Mouse (Mus musculus) myocyte (in vitro differentiated cells): ENCODE data around the gene 4930507D05Rik.

Experiments used
- CEBPB ChIP-seq: IDR thresholded peaks from 2 replicates; pipeline ENCODE4 v1.6.1; 2011; ENCODE audit warnings: mild to moderate bottlenecking, moderate library complexity; ENCODE audit not compliant: poor library complexity, insufficient read depth, severe bottlenecking
- E2F4 ChIP-seq: IDR thresholded peaks from one replicate; pipeline ENCODE4 v1.6.1; 2011; ENCODE audit warnings: mild to moderate bottlenecking, control low read depth, moderate library complexity; ENCODE audit not compliant: insufficient read depth
- MAX ChIP-seq: IDR thresholded peaks from one replicate; pipeline ENCODE4 v1.6.1; 2011; ENCODE audit warnings: low read depth, mild to moderate bottlenecking, control low read depth
- POLR2A ChIP-seq: IDR thresholded peaks from one replicate; pipeline ENCODE4 v1.6.1; 2011; ENCODE audit warnings: low read depth, mild to moderate bottlenecking, control low read depth, moderate library complexity; ENCODE audit not compliant: insufficient read length
- POLR2AphosphoS2 ChIP-seq: IDR thresholded peaks from one replicate; pipeline ENCODE4 v1.6.1; 2011; ENCODE audit warnings: low read depth, control low read depth; ENCODE audit not compliant: insufficient read length
- TCF12 ChIP-seq: IDR thresholded peaks from one replicate; pipeline ENCODE4 v1.6.1; 2011; ENCODE audit warnings: mild to moderate bottlenecking, control low read depth; ENCODE audit not compliant: poor library complexity, insufficient read depth, severe bottlenecking
- TCF3 ChIP-seq: IDR thresholded peaks from one replicate; pipeline ENCODE4 v1.6.1; 2011; ENCODE audit warnings: low read depth, control low read depth; ENCODE audit not compliant: insufficient read length
- USF1 ChIP-seq: IDR thresholded peaks from one replicate; pipeline ENCODE4 v1.6.1; 2011; ENCODE audit warnings: low read depth, mild to moderate bottlenecking, control low read depth, moderate library complexity

DNA sequence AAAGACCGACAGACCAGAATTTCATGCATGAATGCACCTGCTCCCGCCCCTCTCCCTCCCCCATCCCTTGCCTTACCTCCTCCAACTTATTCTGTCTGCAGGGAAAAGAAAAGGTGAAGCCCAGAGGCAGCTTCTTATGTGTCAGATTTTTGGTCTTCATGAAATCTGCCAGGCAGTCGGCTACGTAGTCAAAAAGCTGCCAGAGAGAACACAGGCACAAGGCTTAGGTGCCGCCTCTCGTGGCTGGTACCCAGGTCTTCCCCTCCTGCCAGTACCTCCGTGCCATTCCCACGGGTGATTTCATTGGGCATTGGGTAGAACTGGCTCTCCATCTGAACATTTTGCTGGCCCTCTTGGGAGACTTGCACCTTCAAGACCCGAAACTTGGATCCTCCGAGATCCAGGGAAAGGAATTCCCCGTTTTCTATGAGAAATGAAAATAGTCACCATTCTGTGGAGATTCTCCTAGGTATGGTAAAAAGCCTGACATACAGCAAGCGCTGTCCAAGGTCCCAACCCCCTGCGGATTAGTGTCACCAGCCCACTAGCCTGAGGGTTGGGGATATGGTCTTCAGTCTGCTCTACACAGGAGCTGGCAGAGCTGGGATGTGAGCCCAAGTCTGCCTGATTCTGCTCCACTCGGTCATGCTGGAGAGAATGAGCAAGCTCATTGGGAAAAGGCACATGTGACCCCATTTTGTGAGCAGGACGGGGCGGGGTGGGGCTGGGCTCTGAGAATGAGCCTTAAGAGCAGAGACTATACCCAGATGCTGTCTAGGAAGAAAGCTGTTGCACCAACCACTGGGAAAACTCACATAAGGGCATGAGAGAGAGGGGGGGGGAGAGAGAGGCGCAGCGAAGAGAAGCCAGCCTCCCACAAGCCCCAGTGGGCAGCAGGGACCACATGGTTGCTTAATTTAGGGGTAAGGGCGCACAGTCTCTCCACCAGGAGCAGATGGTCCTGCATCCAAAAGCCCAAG lies 37.6 kb upstream of the 4930507D05Rik start:
- TF ChIP-seq CEBPB (no peak), MAX (no peak), TCF3 (no peak), POLR2A (no peak), TCF12 (no peak), E2F4 (no peak), USF1 (no peak), POLR2AphosphoS2 (no peak)
